Mouse (Mus musculus) G1E (cell line): ENCODE data around the gene Gmps.

Source experiments
- CTCF ChIP-seq: IDR thresholded peaks from 2 replicates; pipeline ENCODE4 v1.5.1; 2012; ENCODE audit warnings: low read depth, low read length, inconsistent platforms, mixed read lengths
- GATA1 ChIP-seq: IDR thresholded peaks from 2 replicates; pipeline ENCODE4 v1.6.1; 2012; ENCODE audit warnings: borderline replicate concordance, low read length, inconsistent platforms, mixed read lengths
- GATA2 ChIP-seq: IDR thresholded peaks from 2 replicates; pipeline ENCODE4 v1.6.1; 2012; ENCODE audit warnings: low read depth, low read length, inconsistent platforms, borderline replicate concordance
- TAL1 ChIP-seq: conservative IDR thresholded peaks from 2 replicates; pipeline ENCODE4 v1.6.1; 2012; ENCODE audit warnings: low read depth, low read length, inconsistent platforms, mixed read lengths

- TF ChIP-seq CTCF (peak; percentile 58), GATA1 (no peak), GATA2 (no peak), TAL1 (no peak)
Measured at GRCm38 (mm10) chr3:63928878-63929859, 46.7 kb upstream of the Gmps start, which contains the start of gene E130311K13Rik.
